ENCODE assay signal across 17 mouse cellular contexts in genomic region chr4:129390216-129390743, GRCm38 (mm10). TPM values are rescaled to one million over a fixed set of nuclear protein-coding genes. Genes with fewer than 3 reads are reported as not detected.
DNase-seq lines count a peak whose midpoint lies in the region; ATAC-seq and TF ChIP-seq lines count a peak whose summit lies in the region.
"Had no signal": no experiment of that assay in that cellular context is flagged by ENCODE, and none has a peak within 500 bp of the region (broad histone marks: within the 10 kb centered on the region; RNA-seq: fewer than 3 reads in every experiment).

No protein-coding gene starts in this region.

- H3K36me3 ChIP-seq in lung, embryonic 14.5 days (ENCODE audit: insufficient read depth), result no peaks in the 10 kb centered on the region
- H3K36me3 ChIP-seq in ES-Bruce4 (ENCODE audit: control insufficient read depth, insufficient read depth, low read length, poor library complexity, severe bottlenecking), result no peaks in the 10 kb centered on the region
- H3K36me3 ChIP-seq: embryonic facial prominence, embryonic 10.5 days; forebrain, embryonic 15.5 days; hindbrain, embryonic 15.5 days had no signal

- H3K4me2 ChIP-seq in lung, embryonic 14.5 days, result no peak overlapping the region
- H3K4me2 ChIP-seq: forebrain, embryonic 15.5 days; hindbrain, embryonic 15.5 days had no signal

- no peak for TF ChIP-seq EP300 in ES-Bruce4 (IDR thresholded peaks at IDR 0.05; ENCODE audit: insufficient read depth, low read depth, low read length)

- no peak for ATAC-seq in lung, embryonic 14.5 days (ENCODE audit: insufficient read depth)
- ATAC-seq: forebrain, embryonic 15.5 days; intestine, embryonic 16.5 days had no signal

- DNase-seq in heart, postnatal 10 days, result peak; percentile 14 to 47
- DNase-seq in heart, postnatal 25 days (ENCODE audit: low spot score), result no peak
- DNase-seq in lung, embryonic 14.5 days, result peak; percentile 34
- DNase-seq in lung, adult 2 months, result no peak
- peak; percentile 81 for DNase-seq in MEL-GATA-1-ER (ENCODE audit: extremely low read depth, low read depth)
- no peak for DNase-seq in Muller cell, postnatal 12 days (ENCODE audit: inconsistent ontology term)
- DNase-seq: adrenal gland, postnatal 14 days; cerebellum, adult 18-20 months; cerebellum, adult 9-11 months; gastrocnemius, postnatal 14 days; kidney, adult 8-10 months had no signal

- H3K27me3 ChIP-seq in lung, embryonic 14.5 days (ENCODE audit: insufficient read depth, low read length), result no peaks in the 10 kb centered on the region
- no peaks in the 10 kb centered on the region for H3K27me3 ChIP-seq in ES-Bruce4 (ENCODE audit: control insufficient read depth, insufficient read depth, low read length, poor library complexity, severe bottlenecking)
- H3K27me3 ChIP-seq: forebrain, embryonic 15.5 days; hindbrain, embryonic 15.5 days had no signal

- H3K4me3 ChIP-seq in lung, embryonic 14.5 days (ENCODE audit: low read depth, low read length), result no peak overlapping the region
- no peak overlapping the region for H3K4me3 ChIP-seq in lung, adult 2 months (replicated peaks; ENCODE audit: extremely low read depth, low read depth, low read length)
- no peak overlapping the region for H3K4me3 ChIP-seq in ES-Bruce4 (ENCODE audit: low read depth, low read length)
- H3K4me3 ChIP-seq: embryonic facial prominence, embryonic 10.5 days; erythroblast, embryonic 14.5 days; forebrain, embryonic 15.5 days; hindbrain, embryonic 15.5 days had no signal

- no peak overlapping the region for H3K27ac ChIP-seq in lung, embryonic 14.5 days (ENCODE audit: low read depth)
- no peak overlapping the region for H3K27ac ChIP-seq in ES-Bruce4 (ENCODE audit: insufficient read depth, low read length)
- H3K27ac ChIP-seq: embryonic facial prominence, embryonic 10.5 days; forebrain, embryonic 15.5 days; hindbrain, embryonic 15.5 days had no signal

- no peak for TF ChIP-seq CTCF in lung, embryonic 14.5 days (IDR thresholded peaks at IDR 0.05; ENCODE audit: low read depth)
- no peak for TF ChIP-seq CTCF in lung, adult 2 months (IDR thresholded peaks at IDR 0.05; ENCODE audit: insufficient read depth, low read length)
- TF ChIP-seq CTCF in ES-Bruce4 (IDR thresholded peaks at IDR 0.05; ENCODE audit: low read depth, low read length), result no peak

- H3K9me3 ChIP-seq in lung, embryonic 14.5 days (ENCODE audit: low read depth, low read length), result no peaks in the 10 kb centered on the region
- H3K9me3 ChIP-seq in ES-Bruce4 (replicated peaks; ENCODE audit: control insufficient read depth, insufficient read depth, low read length, poor library complexity, severe bottlenecking), result no peaks in the 10 kb centered on the region
- H3K9me3 ChIP-seq: embryonic facial prominence, embryonic 10.5 days; forebrain, embryonic 15.5 days; hindbrain, embryonic 15.5 days had no signal

- 0 out of 2 replicates have a peak, but pooled peaks cover 2% of the 10 kb centered on the region for H3K4me1 ChIP-seq in lung, embryonic 14.5 days (ENCODE audit: insufficient read depth)
- peaks cover 7% of the 10 kb centered on the region for H3K4me1 ChIP-seq in lung, adult 2 months (ENCODE audit: control insufficient read depth, insufficient read depth, low read length)
- peaks cover 5% of the 10 kb centered on the region for H3K4me1 ChIP-seq in ES-Bruce4 (ENCODE audit: control insufficient read depth, insufficient read depth, low read length)
- H3K4me1 ChIP-seq: forebrain, embryonic 15.5 days; hindbrain, embryonic 15.5 days had no signal

- no peak overlapping the region for H3K9ac ChIP-seq in lung, embryonic 14.5 days
- H3K9ac ChIP-seq in ES-Bruce4 (ENCODE audit: low read depth, poor library complexity, severe bottlenecking), result 0 out of 2 replicates have a peak overlapping the region, but pooled peaks have one; percentile 26
- H3K9ac ChIP-seq: forebrain, embryonic 15.5 days; hindbrain, embryonic 15.5 days had no signal

- intact Hi-C loops in heart, postnatal 10 days (cut with DNase I), result no loop called here
- intact Hi-C loops in heart, postnatal 25 days (cut with DNase I), result no loop called here

- whole genome bisulfite sequencing in lung, embryonic 14.5 days, result 64% methylated on average over 14 of the region's 14 CpGs
- WGBS in lung, adult 2 months, result 48% methylated on average over 14 of the region's 14 CpGs

- no peak for TF ChIP-seq POLR2A in lung, adult 2 months (IDR thresholded peaks at IDR 0.05; ENCODE audit: borderline replicate concordance, extremely low read depth, low read depth, low read length)
- TF ChIP-seq POLR2A in ES-Bruce4 (IDR thresholded peaks at IDR 0.05; ENCODE audit: insufficient read depth, low read length), result no peak

RNA-seq across cellular contexts. Expression of gene Zbtb8a, which starts 12.4 kb away (rescaled TPM):
- total RNA-seq in heart, postnatal 10 days (2021), result 1 to 10 TPM; 5.9 to 7.1 TPM
- 1 to 10 TPM; 3.5 to 3.7 TPM for total RNA-seq in heart, postnatal 25 days (2021)
- polyA plus RNA-seq in lung, embryonic 14.5 days (2014; fragmentation: Nextera tagmentation; extraction: Ambion mirVana), result 14.7 and 16.2 TPM in 2 replicates
- 8.8 and 13.9 TPM in 2 replicates for polyA plus RNA-seq in lung, adult 2 months (2012; rRNA removed)
- 20.7 and 21.1 TPM in 2 replicates for polyA plus RNA-seq in ES-Bruce4 (2011; ENCODE audit: insufficient read depth, insufficient read length, low read depth, missing spikeins)

RNA-seq across cellular contexts. Expression of gene Zbtb8b, which starts 50.4 kb away (rescaled TPM):
- total RNA-seq in heart, postnatal 10 days (2021), result under 1 TPM; 0.29 to 0.52 TPM
- total RNA-seq in heart, postnatal 25 days (2021), result under 1 TPM in 1 of 2 experiments, not detected in 1; 0.08 TPM
- 1.3 and 2.8 TPM in 2 replicates for polyA plus RNA-seq in lung, embryonic 14.5 days (2014; fragmentation: Nextera tagmentation; extraction: Ambion mirVana)
- 0.12 and 0.14 TPM in 2 replicates for polyA plus RNA-seq in lung, adult 2 months (2012; rRNA removed)
- polyA plus RNA-seq in ES-Bruce4 (2011; ENCODE audit: insufficient read depth, insufficient read length, low read depth, missing spikeins), result 4.2 and 4.8 TPM in 2 replicates
- total RNA-seq: gastrocnemius, postnatal 14 days had no signal
- polyA plus RNA-seq: erythroblast, embryonic 14.5 days had no signal

RNA-seq across cellular contexts. Expression of gene Zbtb8os, which starts 54.8 kb away (rescaled TPM):
- 10 to 100 TPM; 21.9 to 22.1 TPM for total RNA-seq in heart, postnatal 10 days (2021)
- 10 to 100 TPM; 18.6 to 22.7 TPM for total RNA-seq in heart, postnatal 25 days (2021)
- 49.2 and 51.6 TPM in 2 replicates for polyA plus RNA-seq in lung, embryonic 14.5 days (2014; fragmentation: Nextera tagmentation; extraction: Ambion mirVana)
- 5.8 and 11.3 TPM in 2 replicates for polyA plus RNA-seq in lung, adult 2 months (2012; rRNA removed)
- 138 and 146 TPM in 2 replicates for polyA plus RNA-seq in ES-Bruce4 (2011; ENCODE audit: insufficient read depth, insufficient read length, low read depth, missing spikeins)

RNA-seq across cellular contexts. Expression of gene Rbbp4, which starts 55.1 kb away (rescaled TPM):
- 100 to 1,000 TPM; 134 to 137 TPM for total RNA-seq in heart, postnatal 10 days (2021)
- total RNA-seq in heart, postnatal 25 days (2021), result 10 to 100 TPM; 77.5 to 84.0 TPM
- polyA plus RNA-seq in lung, embryonic 14.5 days (2014; fragmentation: Nextera tagmentation; extraction: Ambion mirVana), result 387 and 402 TPM in 2 replicates
- 16.7 and 23.5 TPM in 2 replicates for polyA plus RNA-seq in lung, adult 2 months (2012; rRNA removed)
- polyA plus RNA-seq in ES-Bruce4 (2011; ENCODE audit: insufficient read depth, insufficient read length, low read depth, missing spikeins), result 375 and 419 TPM in 2 replicates

Comparison
In these comparisons a context has a peak if more than half of its experiments do, and no peak if none do; other contexts are left out.
1. DNase-seq: peak in heart, postnatal 10 days (2 of 2), lung, embryonic 14.5 days (single experiment) and MEL-GATA-1-ER (single experiment); none in heart, postnatal 25 days (single experiment), lung, adult 2 months (single experiment) and Muller cell, postnatal 12 days (single experiment).